Mouse (Mus musculus): ENCODE results near the gene Foxa3. TPM values are rescaled to one million over a fixed set of nuclear protein-coding genes. Genes with fewer than 3 reads are reported as not detected.
A peak's percentile ranks its signal among the peaks of the same experiment; 100 is the strongest.

Gene Foxa3
- polyA plus RNA-seq, 1 experiment from 2014 or later, result not detected

- DNase-seq (ENCODE audit: low spot score) (no peak), ATAC-seq (ENCODE audit: low FRiP score) (no peak)
- Histone ChIP-seq H3K27ac (no peak overlapping the region), H3K9me3 (ENCODE audit: control insufficient read depth, low read length) (no peaks in the 10 kb centered on the region), H3K9ac (no peak overlapping the region), H3K4me1 (replicated peaks; ENCODE audit: control insufficient read depth, insufficient read depth, low read length) (no peaks in the 10 kb centered on the region), H3K4me3 (replicated peaks; ENCODE audit: low read length) (no peak overlapping the region), H3K27me3 (ENCODE audit: control insufficient read depth, insufficient read depth, low read length) (no peaks in the 10 kb centered on the region), H3K36me3 (replicated peaks; ENCODE audit: control insufficient read depth, insufficient read depth) (peaks cover 81% of the 10 kb centered on the region), H3K4me2 (replicated peaks) (no peak overlapping the region)
- WGBS, result 22% methylated on average over 4 of the region's 4 CpGs
Measured at GRCm38 (mm10) chr7:19031641-19032040, 8.3 kb upstream of the Foxa3 start.

- DNase-seq (ENCODE audit: low spot score), result peak; percentile 67
- 63% methylated on average over 6 of the region's 6 CpGs for WGBS
Measured at GRCm38 (mm10) chr7:19029084-19029653, 5.8 kb upstream of the Foxa3 start.

GRCm38 (mm10) chr7:19028067-19028466 is 4.7 kb upstream of the Foxa3 start:
- H3K9ac ChIP-seq, result no peak overlapping the region
- H3K27ac ChIP-seq, result no peak overlapping the region
- no peak for ATAC-seq (ENCODE audit: low FRiP score)
- no peak overlapping the region for H3K4me2 ChIP-seq (replicated peaks)
- H3K4me1 ChIP-seq (replicated peaks; ENCODE audit: control insufficient read depth, insufficient read depth, low read length), result peaks cover 11% of the 10 kb centered on the region
- H3K4me3 ChIP-seq (replicated peaks; ENCODE audit: low read length), result no peak overlapping the region
- no peaks in the 10 kb centered on the region for H3K9me3 ChIP-seq (ENCODE audit: control insufficient read depth, low read length)
- peaks cover 8% of the 10 kb centered on the region for H3K27me3 ChIP-seq (ENCODE audit: control insufficient read depth, insufficient read depth, low read length)
- DNase-seq (ENCODE audit: low spot score), result no peak
- H3K36me3 ChIP-seq (replicated peaks; ENCODE audit: control insufficient read depth, insufficient read depth), result peaks cover 48% of the 10 kb centered on the region

More at GRCm38 (mm10) chr7:19029084-19029653, 5.8 kb upstream of the Foxa3 start:
- Histone ChIP-seq H3K4me1 (replicated peaks; ENCODE audit: control insufficient read depth, insufficient read depth, low read length) (peaks cover 11% of the 10 kb centered on the region), H3K4me3 (replicated peaks; ENCODE audit: low read length) (no peak overlapping the region), H3K27ac (no peak overlapping the region), H3K9me3 (ENCODE audit: control insufficient read depth, low read length) (no peaks in the 10 kb centered on the region), H3K27me3 (ENCODE audit: control insufficient read depth, insufficient read depth, low read length) (no peaks in the 10 kb centered on the region), H3K9ac (no peak overlapping the region), H3K36me3 (replicated peaks; ENCODE audit: control insufficient read depth, insufficient read depth) (peaks cover 56% of the 10 kb centered on the region), H3K4me2 (replicated peaks) (no peak overlapping the region)
- peak; percentile 15 for ATAC-seq (ENCODE audit: low FRiP score)

GRCm38 (mm10) chr7:19024581-19025255 is 1.4 kb upstream of the Foxa3 start:
- WGBS, result 3% methylated on average over 36 of the region's 36 CpGs
- Histone ChIP-seq H3K9me3 (ENCODE audit: control insufficient read depth, low read length) (no peaks in the 10 kb centered on the region), H3K27ac (peak overlapping the region; percentile 66), H3K36me3 (replicated peaks; ENCODE audit: control insufficient read depth, insufficient read depth) (peaks cover 14% of the 10 kb centered on the region), H3K4me1 (replicated peaks; ENCODE audit: control insufficient read depth, insufficient read depth, low read length) (peaks cover 11% of the 10 kb centered on the region), H3K4me3 (replicated peaks; ENCODE audit: low read length) (peak overlapping the region; percentile 97), H3K9ac (peak overlapping the region; percentile 87), H3K27me3 (ENCODE audit: control insufficient read depth, insufficient read depth, low read length) (peaks cover 31% of the 10 kb centered on the region), H3K4me2 (replicated peaks) (peak overlapping the region; percentile 92)
- ATAC-seq (ENCODE audit: low FRiP score) (peak; percentile 61), DNase-seq (ENCODE audit: low spot score) (no peak)

GRCm38 (mm10) chr7:19024096-19024506 is 763 bp upstream of the Foxa3 start, which contains the start of gene Sympk:
Gene Sympk, plus strand, starts transcription at chr7:19024377.
- ATAC-seq (ENCODE audit: low FRiP score), result peak; percentile 96
- H3K36me3 ChIP-seq (replicated peaks; ENCODE audit: control insufficient read depth, insufficient read depth), result peaks cover 8% of the 10 kb centered on the region

GRCm38 (mm10) chr7:19022189-19022958 is 964 bp downstream of the Foxa3 start:
- peaks cover 11% of the 10 kb centered on the region for H3K4me1 ChIP-seq (replicated peaks; ENCODE audit: control insufficient read depth, insufficient read depth, low read length)
- H3K4me3 ChIP-seq (replicated peaks; ENCODE audit: low read length), result no peak overlapping the region
- H3K9me3 ChIP-seq (ENCODE audit: control insufficient read depth, low read length), result no peaks in the 10 kb centered on the region
- no peak overlapping the region for H3K4me2 ChIP-seq (replicated peaks)
- DNase-seq (ENCODE audit: low spot score), result no peak
- no peak overlapping the region for H3K27ac ChIP-seq
- H3K36me3 ChIP-seq (replicated peaks; ENCODE audit: control insufficient read depth, insufficient read depth), result no peaks in the 10 kb centered on the region
- WGBS, result 66% methylated on average over 18 of the region's 18 CpGs
- no peak for ATAC-seq (ENCODE audit: low FRiP score)
- H3K27me3 ChIP-seq (ENCODE audit: control insufficient read depth, insufficient read depth, low read length), result peaks cover 31% of the 10 kb centered on the region
- H3K9ac ChIP-seq, result no peak overlapping the region

More at GRCm38 (mm10) chr7:19024096-19024506, 763 bp upstream of the Foxa3 start, which contains the start of gene Sympk:
- H3K9me3 ChIP-seq (ENCODE audit: control insufficient read depth, low read length), result no peaks in the 10 kb centered on the region
- peaks cover 31% of the 10 kb centered on the region for H3K27me3 ChIP-seq (ENCODE audit: control insufficient read depth, insufficient read depth, low read length)
- peak within 1 kb of the TSS; percentile 97 for H3K4me3 ChIP-seq (replicated peaks; ENCODE audit: low read length)
- peak within 1 kb of the TSS; percentile 66 for H3K27ac ChIP-seq
- peak within 1 kb of the TSS; percentile 87 for H3K9ac ChIP-seq
- H3K4me2 ChIP-seq (replicated peaks), result peak within 1 kb of the TSS; percentile 92
- peak; percentile 98 for DNase-seq (ENCODE audit: low spot score)
- 1% methylated on average over 49 of the region's 50 CpGs for WGBS
- H3K4me1 ChIP-seq (replicated peaks; ENCODE audit: control insufficient read depth, insufficient read depth, low read length), result peaks cover 11% of the 10 kb centered on the region

- Histone ChIP-seq H3K27me3 (ENCODE audit: control insufficient read depth, insufficient read depth, low read length) (peaks cover 31% of the 10 kb centered on the region), H3K4me3 (replicated peaks; ENCODE audit: low read length) (no peak overlapping the region), H3K4me1 (replicated peaks; ENCODE audit: control insufficient read depth, insufficient read depth, low read length) (peaks cover 11% of the 10 kb centered on the region), H3K9ac (no peak overlapping the region), H3K4me2 (replicated peaks) (no peak overlapping the region), H3K36me3 (replicated peaks; ENCODE audit: control insufficient read depth, insufficient read depth) (no peaks in the 10 kb centered on the region), H3K9me3 (ENCODE audit: control insufficient read depth, low read length) (no peaks in the 10 kb centered on the region), H3K27ac (no peak overlapping the region)
- ATAC-seq (ENCODE audit: low FRiP score) (no peak), DNase-seq (ENCODE audit: low spot score) (no peak)
- WGBS, result 25% methylated on average over 8 of the region's 8 CpGs
Measured at GRCm38 (mm10) chr7:19021048-19021447, 2.3 kb downstream of the Foxa3 start.

GRCm38 (mm10) chr7:19017909-19018308 is 5.4 kb downstream of the Foxa3 start:
- no peak for ATAC-seq (ENCODE audit: low FRiP score)
- WGBS, result 96% methylated on average over 7 of the region's 7 CpGs
- H3K4me1 ChIP-seq (replicated peaks; ENCODE audit: control insufficient read depth, insufficient read depth, low read length), result no peaks in the 10 kb centered on the region

GRCm38 (mm10) chr7:19016042-19016441 is 7.3 kb downstream of the Foxa3 start:
- Histone ChIP-seq H3K27me3 (ENCODE audit: control insufficient read depth, insufficient read depth, low read length) (peaks cover 4% of the 10 kb centered on the region), H3K9me3 (ENCODE audit: control insufficient read depth, low read length) (no peaks in the 10 kb centered on the region), H3K4me1 (replicated peaks; ENCODE audit: control insufficient read depth, insufficient read depth, low read length) (0 out of 2 replicates have a peak, but pooled peaks cover 7% of the 10 kb centered on the region), H3K4me3 (replicated peaks; ENCODE audit: low read length) (no peak overlapping the region), H3K27ac (no peak overlapping the region), H3K36me3 (replicated peaks; ENCODE audit: control insufficient read depth, insufficient read depth) (no peaks in the 10 kb centered on the region), H3K9ac (no peak overlapping the region), H3K4me2 (replicated peaks) (no peak overlapping the region)
- ATAC-seq (ENCODE audit: low FRiP score), result no peak
- DNase-seq (ENCODE audit: low spot score), result no peak
- WGBS, result 87% methylated on average over 4 of the region's 4 CpGs

More at GRCm38 (mm10) chr7:19017909-19018308, 5.4 kb downstream of the Foxa3 start:
- H3K4me3 ChIP-seq (replicated peaks; ENCODE audit: low read length), result no peak overlapping the region
- H3K4me2 ChIP-seq (replicated peaks), result no peak overlapping the region
- no peak overlapping the region for H3K9ac ChIP-seq
- no peak for DNase-seq (ENCODE audit: low spot score)
- H3K27me3 ChIP-seq (ENCODE audit: control insufficient read depth, insufficient read depth, low read length), result peaks cover 22% of the 10 kb centered on the region
- H3K9me3 ChIP-seq (ENCODE audit: control insufficient read depth, low read length), result no peaks in the 10 kb centered on the region
- no peak overlapping the region for H3K27ac ChIP-seq
- no peaks in the 10 kb centered on the region for H3K36me3 ChIP-seq (replicated peaks; ENCODE audit: control insufficient read depth, insufficient read depth)
